Mouse (Mus musculus): Measurements from ENCODE around the gene Dgke.
A peak's percentile ranks its signal among the peaks of the same experiment; 100 is the strongest.
"Not testable (repeated sequence)": the region's sequence is repeated elsewhere in the genome, so short reads cannot be mapped to it uniquely, and the experiment has no call there.

The Dgke gene

DNA sequence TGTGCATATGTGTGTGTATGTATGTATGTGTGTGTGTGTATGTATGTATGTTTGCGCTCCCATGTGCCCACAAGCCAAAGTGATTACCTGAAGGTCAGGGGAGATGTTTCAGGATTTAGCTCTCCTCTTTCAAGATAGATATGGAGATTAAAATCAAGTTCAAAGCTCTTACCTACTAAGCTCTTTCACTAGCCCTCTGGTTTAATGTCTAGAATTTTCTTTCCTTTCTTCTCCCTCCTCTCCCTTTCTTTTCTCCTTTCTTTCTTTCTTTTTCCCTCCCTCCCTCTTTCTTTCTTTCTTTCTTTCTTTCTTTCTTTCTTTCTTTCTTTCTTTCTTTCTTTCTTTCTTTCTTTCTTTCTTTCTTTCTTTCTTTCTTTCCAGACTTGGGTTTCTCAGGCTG lies at the start of gene Dgke:
Dgke (minus strand) TSS at position 101 of the 400 bp plus-strand sequence.
- DNase-seq (ENCODE audit: low read depth, low spot score) = no peak

- peak; percentile 61 for DNase-seq (ENCODE audit: low read depth, low spot score)
These were observed 40.6 kb upstream of the Dgke start for GRCm38 (mm10) chr11:89107180-89107807.

GRCm38 (mm10) chr11:89105823-89106222 lies 39.2 kb upstream of the Dgke start:
- DNase-seq (ENCODE audit: low read depth, low spot score) = peak; percentile 99

- DNase-seq (ENCODE audit: low read depth, low spot score) = no peak
These were observed 38.6 kb upstream of the Dgke start for GRCm38 (mm10) chr11:89105211-89105610.

- DNase-seq (ENCODE audit: low read depth, low spot score) = no peak
These were observed 36.5 kb upstream of the Dgke start for GRCm38 (mm10) chr11:89103166-89103565.

DNA sequence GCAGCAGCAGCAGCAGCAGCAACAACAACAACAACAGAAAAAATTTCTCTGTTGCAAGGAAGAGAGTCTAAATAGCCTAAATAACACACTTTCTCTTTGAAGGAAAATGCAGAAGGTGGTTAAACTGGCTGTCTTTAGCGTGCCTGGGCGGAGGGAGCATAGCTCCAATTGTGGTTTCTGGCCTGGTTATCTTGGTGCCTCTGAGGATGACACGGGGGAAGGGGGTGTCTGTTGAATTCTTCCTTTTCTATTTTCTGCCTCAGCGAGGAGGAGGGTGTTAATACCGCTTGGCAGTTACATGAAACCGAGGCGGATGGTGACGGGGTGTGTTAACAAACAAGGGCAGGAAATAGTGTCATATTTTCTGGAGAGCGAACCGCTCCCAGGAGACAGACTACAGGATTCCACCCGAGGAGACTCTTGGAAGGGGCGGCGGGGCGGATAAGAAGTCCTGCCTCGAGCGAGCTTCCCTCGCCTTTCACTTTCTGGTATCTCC lies 34.2 kb upstream of the Dgke start:
- no peak for DNase-seq (ENCODE audit: low read depth, low spot score)

DNA sequence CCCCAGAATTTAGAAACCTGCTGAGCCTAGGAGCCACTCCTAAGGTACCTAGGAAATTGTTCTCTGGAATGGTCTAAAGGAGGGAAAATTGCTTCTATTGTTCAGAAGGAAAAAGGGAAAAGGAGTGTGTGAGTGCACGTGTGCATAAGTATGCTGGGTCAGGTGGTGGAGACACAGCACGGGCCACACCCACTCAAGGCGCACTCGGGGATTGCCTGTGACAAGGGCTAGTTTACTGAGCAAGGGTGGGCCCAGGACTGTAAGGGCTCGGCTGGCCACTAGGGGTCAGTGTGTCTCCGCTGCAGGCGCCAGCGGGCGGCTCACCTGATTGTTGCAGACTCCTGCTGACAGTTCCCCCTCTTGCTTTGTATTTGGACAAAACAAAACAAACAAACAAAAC lies 33.8 kb upstream of the Dgke start:
- DNase-seq (ENCODE audit: low read depth, low spot score) = peak; percentile 99

GRCm38 (mm10) chr11:89098930-89099329 lies 32.3 kb upstream of the Dgke start:
- DNase-seq (ENCODE audit: low read depth, low spot score) = no peak

- no peak for DNase-seq (ENCODE audit: low read depth, low spot score)
These were observed 31.6 kb upstream of the Dgke start for GRCm38 (mm10) chr11:89098083-89098835.

- not testable (repeated sequence) for DNase-seq (ENCODE audit: low read depth, low spot score)
These were observed 30.6 kb upstream of the Dgke start for GRCm38 (mm10) chr11:89097292-89097691.

DNA sequence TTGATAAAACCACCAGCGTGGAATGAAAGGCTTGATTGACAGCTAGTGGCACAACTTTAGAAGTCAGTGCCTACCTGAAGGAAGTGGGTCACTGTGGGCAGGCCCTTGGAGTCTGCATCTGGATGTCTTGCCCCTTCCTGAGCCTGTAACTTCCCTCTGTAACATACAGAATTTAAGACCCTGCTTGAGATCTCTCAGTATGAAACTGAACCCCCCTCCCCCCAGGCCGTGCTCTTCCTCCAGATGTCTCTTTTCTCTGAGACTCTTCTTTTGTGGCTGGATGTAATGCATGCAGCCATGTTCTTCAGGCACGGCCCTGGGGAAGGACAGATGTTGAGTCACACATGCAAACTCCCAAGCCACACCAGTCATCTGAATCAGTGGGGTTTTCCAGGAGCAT lies 28.7 kb upstream of the Dgke start:
- no peak for DNase-seq (ENCODE audit: low read depth, low spot score)

- no peak for DNase-seq (ENCODE audit: low read depth, low spot score)
These were observed 26.1 kb upstream of the Dgke start for GRCm38 (mm10) chr11:89092714-89093113.

- not testable (repeated sequence) for DNase-seq (ENCODE audit: low read depth, low spot score)
These were observed 23.7 kb upstream of the Dgke start for GRCm38 (mm10) chr11:89090359-89090758.

- DNase-seq (ENCODE audit: low read depth, low spot score) = peak; percentile 85
These were observed 22.1 kb upstream of the Dgke start for GRCm38 (mm10) chr11:89088754-89089153.

- no peak for DNase-seq (ENCODE audit: low read depth, low spot score)
These were observed 19.7 kb upstream of the Dgke start for GRCm38 (mm10) chr11:89086208-89086809.

DNA sequence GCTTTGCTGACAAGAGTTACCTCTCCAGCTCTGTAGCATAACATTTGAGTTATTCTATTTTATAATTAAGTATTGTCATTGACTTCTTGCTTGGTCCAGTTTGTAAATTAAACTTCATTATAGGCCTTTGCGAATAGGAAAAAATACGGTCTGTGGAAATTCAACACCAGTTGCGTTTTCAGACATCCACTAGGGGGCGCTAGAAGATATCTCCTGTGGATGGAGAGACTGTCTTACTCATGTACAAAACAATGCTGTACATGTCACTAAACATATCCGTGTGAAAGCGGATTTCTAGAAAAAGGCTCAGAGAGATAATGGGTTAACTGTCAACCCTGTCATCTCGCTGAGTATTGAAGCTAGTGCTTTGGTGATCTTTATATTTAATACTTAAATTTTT lies 18.0 kb upstream of the Dgke start:
- DNase-seq (ENCODE audit: low read depth, low spot score) = peak; percentile 82

DNA sequence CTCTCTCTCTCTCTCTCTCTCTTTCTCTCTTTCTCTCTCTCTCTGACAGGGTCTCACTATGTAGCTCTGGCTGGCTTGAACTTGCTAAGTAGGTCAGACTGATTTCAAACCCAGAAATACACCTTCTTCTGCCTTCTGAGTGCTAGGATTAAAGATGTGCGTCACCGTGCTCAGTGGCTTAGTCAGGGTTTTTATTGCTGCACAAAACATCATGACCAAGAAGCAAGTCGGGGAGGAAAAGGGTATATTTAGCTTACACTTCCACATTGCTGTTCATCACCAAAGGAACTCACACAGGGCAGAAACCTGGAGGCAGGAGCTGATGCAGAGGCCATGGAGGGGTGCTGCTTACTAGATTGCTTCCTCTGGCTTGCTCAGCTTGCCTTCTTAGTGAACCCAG lies 16.0 kb upstream of the Dgke start:
- not testable (repeated sequence) for DNase-seq (ENCODE audit: low read depth, low spot score)

- DNase-seq (ENCODE audit: low read depth, low spot score) = not testable (repeated sequence)
These were observed 15.3 kb upstream of the Dgke start for GRCm38 (mm10) chr11:89081906-89082305.

GRCm38 (mm10) chr11:89078996-89079680 lies 12.5 kb upstream of the Dgke start:
- DNase-seq (ENCODE audit: low read depth, low spot score) = no peak

- no peak for DNase-seq (ENCODE audit: low read depth, low spot score)
These were observed 11.7 kb upstream of the Dgke start for GRCm38 (mm10) chr11:89078305-89078704.

DNA sequence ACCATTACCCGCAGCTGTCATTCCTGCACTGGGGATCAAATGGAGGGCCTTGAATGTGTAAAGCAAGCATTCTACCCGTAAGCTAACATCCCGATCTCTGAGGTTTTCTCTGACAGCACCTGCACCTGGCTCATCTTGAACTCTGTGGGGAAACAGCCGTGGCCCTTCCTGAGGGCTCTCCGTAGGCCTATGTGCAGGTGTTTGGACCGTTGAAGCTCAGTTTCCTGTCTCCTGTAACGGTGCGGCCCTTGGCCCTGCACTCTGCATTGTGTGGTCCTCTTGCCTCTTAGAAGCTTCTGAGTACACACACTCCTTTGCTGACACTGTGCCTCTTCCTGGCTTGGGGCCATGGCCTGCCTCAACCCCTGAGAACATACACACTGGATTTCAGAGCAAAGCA lies 11.0 kb upstream of the Dgke start:
- no peak for DNase-seq (ENCODE audit: low read depth, low spot score)

GRCm38 (mm10) chr11:89076370-89076821 lies 9.7 kb upstream of the Dgke start:
- DNase-seq (ENCODE audit: low read depth, low spot score) = no peak

Data from R1 (cell line).